Mouse (Mus musculus): ENCODE data around the gene Abhd16a. TPM values are rescaled to one million over a fixed set of nuclear protein-coding genes. Genes with fewer than 3 reads are reported as not detected.

The Abhd16a gene
- polyA plus RNA-seq, 1 experiment, result 73.1 TPM

GRCm38 (mm10) chr17:35048149-35048931 is 40.7 kb upstream of the Abhd16a start:
- Histone ChIP-seq H3K27ac (ENCODE audit: control insufficient read depth, insufficient read depth, low read depth, low read length, poor library complexity) (peak overlapping the region; percentile 87), H3K4me1 (ENCODE audit: control insufficient read depth, insufficient read depth, low read length) (peaks cover 5% of the 10 kb centered on the region; the same call in 1 of the 2 replicates), H3K4me3 (replicated peaks; ENCODE audit: control insufficient read depth, low read depth, low read length) (peak overlapping the region; percentile 19)
- under 1% methylated on average over 11 of the region's 11 CpGs for WGBS
- TF ChIP-seq POLR2A (IDR thresholded peaks at IDR 0.05; ENCODE audit: borderline replicate concordance, control insufficient read depth, low read depth, low read length), result no peak
- TF ChIP-seq CTCF (IDR thresholded peaks at IDR 0.05; ENCODE audit: control insufficient read depth, insufficient read depth, low read length), result no peak

GRCm38 (mm10) chr17:35048932-35049440 is 40.1 kb upstream of the Abhd16a start:
- H3K4me3 ChIP-seq (replicated peaks; ENCODE audit: control insufficient read depth, low read depth, low read length), result no peak overlapping the region
- no peak for TF ChIP-seq POLR2A (IDR thresholded peaks at IDR 0.05; ENCODE audit: borderline replicate concordance, control insufficient read depth, low read depth, low read length)
- TF ChIP-seq CTCF (IDR thresholded peaks at IDR 0.05; ENCODE audit: control insufficient read depth, insufficient read depth, low read length), result no peak
- WGBS, result 15% methylated on average over 5 of the region's 5 CpGs
- peaks cover 5% of the 10 kb centered on the region; the same call in 1 of the 2 replicates for H3K4me1 ChIP-seq (ENCODE audit: control insufficient read depth, insufficient read depth, low read length)
- peak overlapping the region; percentile 84 for H3K27ac ChIP-seq (ENCODE audit: control insufficient read depth, insufficient read depth, low read depth, low read length, poor library complexity)

- H3K4me1 ChIP-seq (ENCODE audit: control insufficient read depth, insufficient read depth, low read length), result peaks cover 5% of the 10 kb centered on the region; the same call in 1 of the 2 replicates
- TF ChIP-seq POLR2A (IDR thresholded peaks at IDR 0.05; ENCODE audit: borderline replicate concordance, control insufficient read depth, low read depth, low read length) (peak; percentile 79; the same call in 1 of the 2 replicates), CTCF (IDR thresholded peaks at IDR 0.05; ENCODE audit: control insufficient read depth, insufficient read depth, low read length) (no peak)
- peak within 1 kb of the TSS; percentile 89 for H3K4me3 ChIP-seq (replicated peaks; ENCODE audit: control insufficient read depth, low read depth, low read length)
- H3K27ac ChIP-seq (ENCODE audit: control insufficient read depth, insufficient read depth, low read depth, low read length, poor library complexity), result peak within 1 kb of the TSS; percentile 98
- under 1% methylated on average over 11 of the region's 11 CpGs for WGBS
These were observed 39.5 kb upstream of the Abhd16a start, which contains the start of gene Clic1 for GRCm38 (mm10) chr17:35049561-35050016. Clic1 (plus strand) TSS chr17:35049966.

GRCm38 (mm10) chr17:35050126-35050750 is 38.8 kb upstream of the Abhd16a start:
- under 1% methylated on average over 27 of the region's 27 CpGs for WGBS
- TF ChIP-seq POLR2A (IDR thresholded peaks at IDR 0.05; ENCODE audit: borderline replicate concordance, control insufficient read depth, low read depth, low read length), result peak; percentile 93
- no peak for TF ChIP-seq CTCF (IDR thresholded peaks at IDR 0.05; ENCODE audit: control insufficient read depth, insufficient read depth, low read length)
- H3K27ac ChIP-seq (ENCODE audit: control insufficient read depth, insufficient read depth, low read depth, low read length, poor library complexity), result peak overlapping the region; percentile 98
- peaks cover 5% of the 10 kb centered on the region; the same call in 1 of the 2 replicates for H3K4me1 ChIP-seq (ENCODE audit: control insufficient read depth, insufficient read depth, low read length)
- H3K4me3 ChIP-seq (replicated peaks; ENCODE audit: control insufficient read depth, low read depth, low read length), result peak overlapping the region; percentile 89

- peak overlapping the region; percentile 98 for H3K27ac ChIP-seq (ENCODE audit: control insufficient read depth, insufficient read depth, low read depth, low read length, poor library complexity)
- TF ChIP-seq POLR2A (IDR thresholded peaks at IDR 0.05; ENCODE audit: borderline replicate concordance, control insufficient read depth, low read depth, low read length) (peak; percentile 71), CTCF (IDR thresholded peaks at IDR 0.05; ENCODE audit: control insufficient read depth, insufficient read depth, low read length) (no peak)
- peaks cover 5% of the 10 kb centered on the region; the same call in 1 of the 2 replicates for H3K4me1 ChIP-seq (ENCODE audit: control insufficient read depth, insufficient read depth, low read length)
- peak overlapping the region; percentile 89 for H3K4me3 ChIP-seq (replicated peaks; ENCODE audit: control insufficient read depth, low read depth, low read length)
- WGBS, result 2% methylated on average over 21 of the region's 21 CpGs
These were observed 37.6 kb upstream of the Abhd16a start for GRCm38 (mm10) chr17:35051156-35052086.

GRCm38 (mm10) chr17:35052271-35052798 is 36.7 kb upstream of the Abhd16a start:
- WGBS, result 69% methylated on average over 12 of the region's 12 CpGs
- TF ChIP-seq POLR2A (IDR thresholded peaks at IDR 0.05; ENCODE audit: borderline replicate concordance, control insufficient read depth, low read depth, low read length), result no peak
- no peak for TF ChIP-seq CTCF (IDR thresholded peaks at IDR 0.05; ENCODE audit: control insufficient read depth, insufficient read depth, low read length)
- Histone ChIP-seq H3K27ac (ENCODE audit: control insufficient read depth, insufficient read depth, low read depth, low read length, poor library complexity) (no peak overlapping the region), H3K4me3 (replicated peaks; ENCODE audit: control insufficient read depth, low read depth, low read length) (peak overlapping the region; percentile 15), H3K4me1 (ENCODE audit: control insufficient read depth, insufficient read depth, low read length) (peaks cover 5% of the 10 kb centered on the region; the same call in 1 of the 2 replicates)

Data from bone marrow, adult 2 months (tissue).